Mouse (Mus musculus) midbrain, embryonic 15.5 days (tissue): ENCODE measurements around the gene Gdap1l1. TPM values are rescaled to one million over a fixed set of nuclear protein-coding genes. Genes with fewer than 3 reads are reported as not detected.
"Not testable (repeated sequence)": the region's sequence is repeated elsewhere in the genome, so short reads cannot be mapped to it uniquely, and the experiment has no call there.

Experiments
- ATAC-seq: fragments of 200-750 bp; cut with Nextera tagmentation; replicated peaks from 2 replicates; pipeline ENCODE4 v1.8.0; 2017; ENCODE audit warnings: moderate TSS enrichment
- H3K27ac ChIP-seq: fragments of 300-500 bp; sonication (generic); 2 replicates; pipeline ENCODE4 v1.5.1; 2015; ENCODE audit warnings: mild to moderate bottlenecking, inconsistent platforms
- H3K27me3 ChIP-seq: fragments of 300-500 bp; sonication (generic); replicated peaks from 2 replicates; pipeline ENCODE4 v1.6.1; 2015; ENCODE audit warnings: inconsistent platforms
- H3K36me3 ChIP-seq: fragments of 300-500 bp; sonication (generic); replicated peaks from 2 replicates; pipeline ENCODE4 v1.6.1; 2015; ENCODE audit warnings: inconsistent platforms
- H3K4me1 ChIP-seq: fragments of 300-500 bp; sonication (generic); 2 replicates; pipeline ENCODE4 v1.6.1; 2015; ENCODE audit warnings: inconsistent platforms
- H3K4me2 ChIP-seq: fragments of 300-500 bp; sonication (generic); 2 replicates; pipeline ENCODE4 v1.6.1; 2015; ENCODE audit warnings: inconsistent platforms, mild to moderate bottlenecking, moderate library complexity
- H3K4me3 ChIP-seq: fragments of 300-500 bp; sonication (generic); 2 replicates; pipeline ENCODE4 v1.5.1; 2015; ENCODE audit warnings: mild to moderate bottlenecking, inconsistent platforms
- H3K9ac ChIP-seq: fragments of 300-500 bp; sonication (generic); 2 replicates; pipeline ENCODE4 v1.6.1; 2015; ENCODE audit warnings: mild to moderate bottlenecking, inconsistent platforms
- H3K9me3 ChIP-seq: fragments of 300-500 bp; sonication (generic); 2 replicates; pipeline ENCODE4 v1.6.1; 2016; ENCODE audit warnings: inconsistent platforms
- WGBS: fragments of 180-500 bp; shearing (Covaris S2); methylation state at CpG from one replicate; pipeline ENCODE4 v1.1.7; 2015; ENCODE audit warnings: mixed read lengths; 5-methylcytosine and 5-hydroxymethylcytosine counted together
- polyA plus RNA-seq: library from polyadenylated mRNA; unstranded; fragments of >200 nt; fragmentation: Nextera tagmentation; extraction: Ambion mirVana; gene quantifications from 2 replicates; pipeline ENCODE4 v1.2.1, GENCODE M21; 2015

The Gdap1l1 gene
- 145 and 146 TPM in 2 replicates for polyA plus RNA-seq

GRCm38 (mm10) chr2:163438246-163438618 lies at the start of gene Gdap1l1:
Gene Gdap1l1, plus strand, starts transcription at chr2:163438476.
- Histone ChIP-seq H3K4me1 (peaks cover 32% of the 10 kb centered on the region), H3K4me2 (peak within 1 kb of the TSS; percentile 65), H3K9ac (peak within 1 kb of the TSS; percentile 81), H3K27me3 (no peaks in the 10 kb centered on the region), H3K36me3 (no peaks in the 10 kb centered on the region), H3K9me3 (no peaks in the 10 kb centered on the region), H3K27ac (peak within 1 kb of the TSS; percentile 87), H3K4me3 (peak within 1 kb of the TSS; percentile 72)
- ATAC-seq: peak; percentile 89
- WGBS: 0% methylated on average over 17 of the region's 18 CpGs

GRCm38 (mm10) chr2:163392436-163392835 lies 45.8 kb upstream of the Gdap1l1 start:
- H3K9me3 ChIP-seq: no peaks in the 10 kb centered on the region
- no peaks in the 10 kb centered on the region for H3K27me3 ChIP-seq
- WGBS: 81% methylated on average over 6 of the region's 6 CpGs
- ATAC-seq: no peak
- no peak overlapping the region for H3K27ac ChIP-seq
- H3K9ac ChIP-seq: no peak overlapping the region
- no peak overlapping the region for H3K4me2 ChIP-seq
- H3K4me1 ChIP-seq: no peaks in the 10 kb centered on the region
- no peak overlapping the region for H3K4me3 ChIP-seq
- H3K36me3 ChIP-seq: no peaks in the 10 kb centered on the region

- no peaks in the 10 kb centered on the region for H3K9me3 ChIP-seq
- no peak overlapping the region for H3K4me2 ChIP-seq
- H3K4me1 ChIP-seq: no peaks in the 10 kb centered on the region
- no peaks in the 10 kb centered on the region for H3K27me3 ChIP-seq
- H3K9ac ChIP-seq: no peak overlapping the region
- no peak for ATAC-seq
- H3K27ac ChIP-seq: no peak overlapping the region
- no peaks in the 10 kb centered on the region for H3K36me3 ChIP-seq
- no peak overlapping the region for H3K4me3 ChIP-seq
- 90% methylated on average over 10 of the region's 10 CpGs for WGBS
Observed at GRCm38 (mm10) chr2:163393241-163393640, 45.0 kb upstream of the Gdap1l1 start.

GRCm38 (mm10) chr2:163393976-163394375 lies 44.3 kb upstream of the Gdap1l1 start:
- Histone ChIP-seq H3K4me2 (no peak overlapping the region), H3K4me1 (no peaks in the 10 kb centered on the region), H3K36me3 (no peaks in the 10 kb centered on the region), H3K9ac (no peak overlapping the region), H3K27me3 (no peaks in the 10 kb centered on the region), H3K9me3 (no peaks in the 10 kb centered on the region), H3K27ac (no peak overlapping the region), H3K4me3 (no peak overlapping the region)
- ATAC-seq: no peak
- 66% methylated on average over 6 of the region's 6 CpGs for WGBS

- 72% methylated on average over 6 of the region's 6 CpGs for WGBS
Observed at GRCm38 (mm10) chr2:163394977-163395376, 43.3 kb upstream of the Gdap1l1 start.

GRCm38 (mm10) chr2:163397071-163397470 lies 41.2 kb upstream of the Gdap1l1 start:
- no peak overlapping the region for H3K27ac ChIP-seq
- no peak for ATAC-seq
- H3K9ac ChIP-seq: no peak overlapping the region
- H3K4me1 ChIP-seq: no peaks in the 10 kb centered on the region
- no peak overlapping the region for H3K4me3 ChIP-seq
- no peak overlapping the region for H3K4me2 ChIP-seq
- H3K36me3 ChIP-seq: no peaks in the 10 kb centered on the region
- H3K9me3 ChIP-seq: no peaks in the 10 kb centered on the region
- H3K27me3 ChIP-seq: no peaks in the 10 kb centered on the region
- WGBS: 92% methylated on average over 19 of the region's 19 CpGs

More at GRCm38 (mm10) chr2:163394977-163395376, 43.3 kb upstream of the Gdap1l1 start:
- Histone ChIP-seq H3K27me3 (no peaks in the 10 kb centered on the region), H3K4me2 (no peak overlapping the region), H3K4me1 (no peaks in the 10 kb centered on the region), H3K9me3 (no peaks in the 10 kb centered on the region), H3K4me3 (no peak overlapping the region), H3K36me3 (no peaks in the 10 kb centered on the region), H3K27ac (no peak overlapping the region), H3K9ac (no peak overlapping the region)
- no peak for ATAC-seq

GRCm38 (mm10) chr2:163397905-163398304 lies 40.4 kb upstream of the Gdap1l1 start, which contains the start of gene Jph2:
Gene Jph2, minus strand, starts transcription at chr2:163397993.
- Histone ChIP-seq H3K4me3 (no peak within 1 kb of the TSS), H3K27ac (no peak within 1 kb of the TSS), H3K4me1 (no peaks in the 10 kb centered on the region), H3K9me3 (no peaks in the 10 kb centered on the region), H3K27me3 (no peaks in the 10 kb centered on the region), H3K9ac (no peak within 1 kb of the TSS), H3K4me2 (no peak within 1 kb of the TSS), H3K36me3 (no peaks in the 10 kb centered on the region)
- no peak for ATAC-seq
- WGBS: 11% methylated on average over 10 of the region's 10 CpGs

GRCm38 (mm10) chr2:163398770-163399169 lies 39.5 kb upstream of the Gdap1l1 start:
- no peak overlapping the region for H3K27ac ChIP-seq
- H3K9me3 ChIP-seq: no peaks in the 10 kb centered on the region
- no peak overlapping the region for H3K4me2 ChIP-seq
- no peaks in the 10 kb centered on the region for H3K36me3 ChIP-seq
- no peak overlapping the region for H3K9ac ChIP-seq
- no peak for ATAC-seq
- no peaks in the 10 kb centered on the region for H3K4me1 ChIP-seq
- no peaks in the 10 kb centered on the region for H3K27me3 ChIP-seq
- 88% methylated on average over 4 of the region's 4 CpGs for WGBS
- no peak overlapping the region for H3K4me3 ChIP-seq

GRCm38 (mm10) chr2:163399222-163399621 lies 39.1 kb upstream of the Gdap1l1 start:
- H3K9ac ChIP-seq: no peak overlapping the region
- H3K4me3 ChIP-seq: no peak overlapping the region
- no peak overlapping the region for H3K4me2 ChIP-seq
- no peaks in the 10 kb centered on the region for H3K4me1 ChIP-seq
- no peaks in the 10 kb centered on the region for H3K36me3 ChIP-seq
- WGBS: 77% methylated on average over 8 of the region's 8 CpGs
- H3K27ac ChIP-seq: no peak overlapping the region
- H3K9me3 ChIP-seq: no peaks in the 10 kb centered on the region
- no peaks in the 10 kb centered on the region for H3K27me3 ChIP-seq
- no peak for ATAC-seq

- Histone ChIP-seq H3K4me3 (no peak overlapping the region), H3K36me3 (no peaks in the 10 kb centered on the region; the same call in 1 of the 2 replicates), H3K4me2 (no peak overlapping the region), H3K9ac (no peak overlapping the region), H3K9me3 (no peaks in the 10 kb centered on the region), H3K27me3 (no peaks in the 10 kb centered on the region), H3K27ac (no peak overlapping the region), H3K4me1 (no peaks in the 10 kb centered on the region)
- ATAC-seq: no peak
- WGBS: 7% methylated on average over 8 of the region's 8 CpGs
Observed at GRCm38 (mm10) chr2:163401221-163401620, 37.1 kb upstream of the Gdap1l1 start.

- Histone ChIP-seq H3K27me3 (no peaks in the 10 kb centered on the region), H3K9me3 (no peaks in the 10 kb centered on the region), H3K4me2 (no peak overlapping the region), H3K4me3 (no peak overlapping the region), H3K27ac (no peak overlapping the region), H3K36me3 (peaks cover 8% of the 10 kb centered on the region; the same call in 1 of the 2 replicates), H3K9ac (no peak overlapping the region), H3K4me1 (no peaks in the 10 kb centered on the region)
- ATAC-seq: no peak
- 89% methylated on average over 8 of the region's 8 CpGs for WGBS
Observed at GRCm38 (mm10) chr2:163404037-163404815, 34.0 kb upstream of the Gdap1l1 start.

- Histone ChIP-seq H3K4me2 (no peak overlapping the region), H3K36me3 (peaks cover 32% of the 10 kb centered on the region), H3K9ac (no peak overlapping the region), H3K27ac (no peak overlapping the region), H3K9me3 (no peaks in the 10 kb centered on the region), H3K27me3 (no peaks in the 10 kb centered on the region), H3K4me3 (no peak overlapping the region), H3K4me1 (no peaks in the 10 kb centered on the region)
- ATAC-seq: no peak
- WGBS: 91% methylated on average over 3 of the region's 3 CpGs
Observed at GRCm38 (mm10) chr2:163410211-163410610, 28.1 kb upstream of the Gdap1l1 start.

- H3K9ac ChIP-seq, H3K9me3 ChIP-seq, ATAC-seq, H3K4me3 ChIP-seq, H3K4me2 ChIP-seq, H3K27ac ChIP-seq, H3K4me1 ChIP-seq, H3K27me3 ChIP-seq: not testable (repeated sequence)
- 96% methylated on average over 3 of the region's 3 CpGs for WGBS
- peaks cover 32% of the 10 kb centered on the region for H3K36me3 ChIP-seq
Observed at GRCm38 (mm10) chr2:163411344-163411743, 26.9 kb upstream of the Gdap1l1 start.
